Mouse (Mus musculus): ENCODE measurements around the gene Nlrp1a.

Gene Nlrp1a

DNA sequence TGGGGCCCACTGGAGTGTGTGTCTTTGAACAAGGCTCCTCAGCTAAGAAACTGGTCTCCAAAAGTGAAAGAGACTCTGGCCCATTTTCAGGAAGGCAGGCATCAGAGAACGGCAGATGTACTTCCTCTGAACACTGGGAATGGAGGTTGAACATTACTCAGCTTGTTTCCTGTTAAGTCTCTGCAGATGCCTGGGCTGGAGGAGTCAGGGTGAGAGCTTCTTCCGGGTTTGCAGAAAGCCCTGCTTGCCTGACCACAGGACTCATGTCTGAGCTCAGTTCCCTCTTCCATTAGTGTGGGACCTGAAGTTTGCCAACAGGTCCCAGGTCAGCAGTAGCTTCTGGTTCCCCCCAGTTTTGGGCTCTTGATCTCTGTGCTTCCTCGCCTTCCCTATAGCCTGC, at the start of gene Nlrp1a:
TSS of gene Nlrp1a (minus strand) at position 44 of the 400 bp plus-strand sequence.
- peak; percentile 22 for DNase-seq

DNA sequence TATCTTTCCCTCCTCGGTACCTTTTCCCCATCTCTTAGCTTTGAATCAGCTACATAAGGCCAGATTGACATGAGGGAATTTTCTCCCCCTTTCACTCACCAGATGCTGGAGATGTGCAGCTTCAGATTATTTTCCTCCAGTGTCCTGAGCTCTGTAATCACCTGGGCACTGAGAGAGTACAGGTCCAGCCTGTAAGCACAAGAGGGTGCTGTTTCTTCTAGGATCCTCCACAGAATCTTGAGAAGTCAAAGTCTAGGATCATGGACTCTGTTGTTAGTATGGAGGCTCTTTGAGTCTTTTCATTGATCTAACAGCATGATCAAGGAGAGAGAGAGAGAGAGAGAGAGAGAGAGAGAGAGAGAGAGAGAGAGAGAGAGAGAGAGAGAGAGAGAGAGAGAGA, 25.1 kb upstream of the Nlrp1a start:
- no peak for DNase-seq

DNA sequence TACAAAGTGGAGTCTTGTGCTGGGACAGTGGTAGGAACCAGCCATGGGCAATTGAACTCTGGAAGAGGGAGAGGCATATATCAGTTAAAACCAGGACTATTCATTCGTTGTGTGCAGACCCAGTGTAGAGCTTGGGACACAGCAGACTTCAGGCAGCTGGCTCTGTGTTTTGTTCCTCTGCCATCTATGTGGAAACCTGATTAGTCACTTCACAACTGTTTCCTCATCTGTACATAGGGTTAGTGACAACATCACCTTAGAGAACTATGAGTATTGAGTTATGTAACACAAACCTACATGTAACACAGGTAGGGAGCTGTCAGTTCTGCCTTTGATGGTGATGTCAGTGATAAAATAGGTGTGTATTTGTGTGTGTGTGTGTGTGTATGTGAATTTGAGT, 19.6 kb upstream of the Nlrp1a start:
- no peak for DNase-seq

DNA sequence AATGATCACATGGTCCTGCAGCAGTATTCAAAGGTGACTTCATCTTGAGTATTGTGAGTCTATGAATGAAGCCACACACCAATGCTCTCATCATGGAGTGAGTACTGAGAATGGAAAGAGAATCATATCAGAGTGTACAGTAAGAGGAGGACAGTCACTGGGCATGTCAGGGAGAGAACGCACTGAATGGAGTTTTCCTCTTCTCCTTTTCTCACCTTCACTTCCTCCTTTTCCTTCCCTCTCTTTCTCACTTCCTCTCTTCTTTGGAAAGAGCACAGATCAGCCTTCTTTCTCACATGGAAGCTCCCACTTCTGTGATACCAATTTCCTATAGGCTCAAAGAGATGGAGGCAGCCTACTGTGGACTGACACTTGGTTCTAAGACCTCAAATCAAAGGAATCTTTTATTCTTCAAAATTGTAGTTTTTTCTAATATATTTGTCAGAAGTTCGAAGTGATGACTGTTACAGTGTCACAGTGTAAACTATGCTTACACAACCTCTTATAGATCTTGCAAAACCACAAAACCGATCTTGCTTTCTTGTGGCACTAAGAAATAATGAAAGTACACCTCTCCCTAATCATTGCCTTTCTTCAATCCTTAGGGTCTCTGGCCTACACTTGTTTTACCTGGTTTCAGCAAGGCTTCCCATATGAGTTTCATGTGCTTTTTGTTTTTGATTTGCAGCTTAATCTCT, 15.1 kb upstream of the Nlrp1a start:
- no peak for DNase-seq

DNA sequence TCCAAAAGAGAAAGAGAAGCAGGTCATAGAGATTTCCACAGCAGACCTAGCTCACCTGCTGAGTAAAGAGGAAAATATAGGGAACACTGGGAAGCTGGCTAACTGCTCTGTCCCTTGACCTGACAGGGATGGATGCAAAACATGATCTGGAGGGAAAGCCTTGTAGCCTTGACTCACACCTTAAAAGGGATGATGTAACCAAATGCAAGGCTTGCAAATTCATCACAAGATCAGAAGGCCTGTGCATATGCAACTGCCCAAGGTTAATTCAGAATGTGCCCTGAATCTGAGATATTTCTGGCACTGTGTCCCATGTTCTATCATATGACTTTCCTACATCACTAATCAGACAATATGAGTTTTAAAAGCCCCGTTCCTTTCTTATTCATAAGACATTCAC, 10.8 kb upstream of the Nlrp1a start:
- no peak for DNase-seq

DNA sequence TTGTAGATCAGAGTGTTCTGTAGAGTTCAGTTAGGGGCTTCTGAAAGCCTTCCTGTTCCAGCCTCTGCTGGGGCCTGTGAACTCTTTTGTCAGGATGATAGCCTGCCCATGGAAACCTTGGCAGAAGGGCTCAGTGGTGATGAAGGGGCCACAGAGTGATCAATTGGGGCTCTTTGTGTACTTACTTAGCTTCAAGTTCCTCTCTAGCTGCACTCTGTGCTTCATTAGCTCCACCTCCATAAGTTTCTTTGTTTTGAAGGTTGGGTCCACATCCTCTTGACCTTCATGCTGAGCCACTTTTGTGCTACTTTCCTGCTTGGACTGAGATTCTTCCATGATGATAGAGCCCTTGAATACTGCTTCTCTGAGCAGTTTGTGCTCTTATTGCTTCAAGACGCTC, 2.5 kb downstream of the Nlrp1a start:
- peak; percentile 11 for DNase-seq

DNA sequence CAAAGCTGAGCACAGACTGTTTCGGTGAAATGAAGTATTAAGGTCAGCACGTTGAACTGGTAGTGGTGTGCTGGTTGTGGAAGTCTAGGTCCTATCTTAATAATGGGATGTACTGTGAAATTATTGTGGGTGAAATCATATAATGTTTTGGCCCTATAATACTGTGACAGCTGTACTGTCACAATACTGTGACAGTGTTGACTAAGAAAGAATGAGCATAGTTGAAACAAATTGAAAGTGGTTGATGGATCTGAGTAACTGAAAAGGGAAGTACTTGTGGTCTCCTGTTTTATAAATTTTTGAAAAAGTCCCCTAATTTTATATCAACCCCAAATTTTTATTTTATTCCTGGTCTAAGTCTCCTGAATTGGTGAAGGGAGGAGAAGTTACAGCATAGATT, 37.4 kb downstream of the Nlrp1a start:
- DNase-seq: no peak

DNA sequence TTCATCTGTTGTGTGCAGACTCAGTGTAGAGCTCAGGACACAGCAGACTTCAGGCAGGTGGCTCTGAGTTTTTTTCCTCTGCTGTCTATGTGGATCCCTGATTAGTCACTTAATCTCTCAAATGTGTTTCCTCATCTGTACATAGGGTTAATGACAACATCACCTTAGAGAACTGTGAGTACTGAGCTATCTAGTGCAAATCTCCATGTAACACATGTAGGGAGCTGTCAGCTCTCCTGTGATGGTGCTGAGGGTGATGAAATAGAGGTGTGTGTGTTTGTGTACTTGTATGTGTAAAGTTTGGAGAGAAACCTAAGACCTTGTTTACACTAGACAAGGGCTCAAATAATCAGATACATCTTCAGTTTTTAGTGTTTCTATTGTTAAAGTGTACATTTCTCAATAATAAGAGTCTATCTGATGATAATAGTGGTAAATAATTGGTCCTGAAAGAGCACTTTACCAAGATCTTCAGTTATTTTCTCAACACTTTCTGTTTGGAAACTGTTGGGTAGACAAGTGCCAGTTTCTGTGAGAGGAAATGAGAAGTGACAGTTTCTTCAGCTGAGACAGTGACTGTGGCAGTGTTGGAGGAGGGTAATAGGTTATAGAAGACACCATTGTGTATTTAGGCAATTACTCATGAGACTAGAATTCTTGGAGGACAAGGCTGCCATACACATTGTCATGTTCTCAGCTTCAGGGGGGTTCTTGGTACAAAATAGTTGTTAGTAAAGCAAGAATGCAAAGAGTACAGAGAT, 38.1 kb downstream of the Nlrp1a start:
- DNase-seq: no peak

DNA sequence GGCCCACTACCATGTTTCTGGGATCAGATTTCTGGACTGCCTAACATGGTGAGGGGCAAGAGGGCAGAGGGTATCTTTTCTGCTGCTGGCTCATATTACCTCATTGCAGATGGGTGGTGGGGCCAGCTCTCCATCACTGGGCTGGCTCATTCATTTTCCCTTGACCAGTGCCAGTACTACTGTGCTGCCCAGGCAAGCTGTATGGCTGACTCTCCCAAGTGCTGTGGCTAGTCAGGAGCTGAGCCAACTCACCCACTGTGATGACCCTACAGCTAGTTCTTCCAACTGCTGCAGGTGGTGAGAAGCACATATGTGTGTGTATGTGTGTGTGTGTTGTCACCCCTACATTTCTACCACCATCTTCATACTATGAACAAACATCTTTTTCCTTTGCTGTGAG, 40.6 kb downstream of the Nlrp1a start:
- DNase-seq: no peak

DNA sequence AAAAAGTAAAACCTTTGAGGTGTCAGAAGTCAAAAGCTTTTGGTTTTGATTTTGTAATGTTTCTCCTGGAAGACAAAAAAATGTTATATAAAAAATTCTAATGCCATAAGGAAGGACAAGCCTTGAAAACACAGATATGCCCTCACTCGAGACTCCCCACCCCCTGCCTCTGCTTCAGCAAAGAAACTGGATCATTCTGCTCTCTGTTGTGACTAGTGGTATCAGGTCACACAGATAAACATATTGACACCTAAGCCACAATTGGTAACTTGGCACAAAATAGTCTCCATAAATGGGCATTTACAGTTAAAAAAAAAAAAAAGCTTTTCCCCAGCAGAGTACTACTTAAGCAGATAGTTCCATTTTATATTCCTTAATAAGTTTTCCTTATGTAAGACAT, 68.2 kb downstream of the Nlrp1a start:
- DNase-seq: no peak

DNA sequence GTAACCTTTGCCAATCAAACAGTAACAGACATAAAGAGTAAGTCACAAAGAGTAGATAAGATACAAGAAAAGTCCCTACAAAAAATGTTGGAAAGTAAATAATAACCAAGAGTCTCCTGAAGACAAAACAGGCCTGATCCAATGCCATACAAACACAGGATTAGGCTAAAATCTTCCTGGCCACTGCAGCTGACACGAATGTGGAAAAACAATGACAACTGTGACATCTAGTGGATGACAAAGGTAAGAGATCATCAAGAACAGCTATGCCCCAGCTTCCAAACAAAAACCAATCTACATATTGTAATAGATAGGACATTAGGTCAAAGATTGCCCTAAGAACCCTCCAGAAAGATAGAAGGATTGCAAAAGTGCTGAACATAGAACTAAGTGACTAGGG, 92.0 kb downstream of the Nlrp1a start:
- DNase-seq: peak; percentile 43
